Mouse (Mus musculus) heart, embryonic 13.5 days (tissue): ENCODE results near the gene Ctnnbip1. TPM values are rescaled to one million over a fixed set of nuclear protein-coding genes. Genes with fewer than 3 reads are reported as not detected.

ENCODE experiments used
- ATAC-seq: fragments of 200-750 bp; cut with Nextera tagmentation; 2 replicates; pipeline ENCODE4 v1.8.0; 2017; ENCODE audit warnings: moderate TSS enrichment; ENCODE audit not compliant: insufficient number of reproducible peaks, low FRiP score, low TSS enrichment; ENCODE audit errors: extremely low read depth
- H3K27ac ChIP-seq: fragments of 300-500 bp; sonication (generic); replicated peaks from 2 replicates; pipeline ENCODE4 v1.5.1; 2015; ENCODE audit warnings: moderate library complexity, mild to moderate bottlenecking, inconsistent platforms
- H3K27me3 ChIP-seq: fragments of 300-500 bp; sonication (generic); replicated peaks from 2 replicates; pipeline ENCODE4 v1.6.1; 2015; ENCODE audit warnings: mild to moderate bottlenecking, inconsistent platforms
- H3K36me3 ChIP-seq: fragments of 300-500 bp; sonication (generic); 2 replicates; pipeline ENCODE4 v1.6.1; 2015; ENCODE audit warnings: mild to moderate bottlenecking, inconsistent platforms
- H3K4me1 ChIP-seq: fragments of 300-500 bp; sonication (generic); 2 replicates; pipeline ENCODE4 v1.6.1; 2015; ENCODE audit warnings: inconsistent platforms
- H3K4me2 ChIP-seq: fragments of 300-500 bp; sonication (generic); 2 replicates; pipeline ENCODE4 v1.6.1; 2015; ENCODE audit warnings: inconsistent platforms, mild to moderate bottlenecking, moderate library complexity
- H3K4me3 ChIP-seq: fragments of 300-500 bp; sonication (generic); 2 replicates; pipeline ENCODE4 v1.5.1; 2015; ENCODE audit warnings: moderate library complexity, mild to moderate bottlenecking, inconsistent platforms
- H3K9ac ChIP-seq: fragments of 300-500 bp; sonication (generic); 2 replicates; pipeline ENCODE4 v1.6.1; 2015; ENCODE audit warnings: inconsistent platforms, mild to moderate bottlenecking, moderate library complexity
- H3K9me3 ChIP-seq: fragments of 300-500 bp; sonication (generic); 2 replicates; pipeline ENCODE4 v1.6.1; 2016; ENCODE audit warnings: inconsistent platforms
- WGBS: fragments of 180-500 bp; shearing (Covaris S2); methylation state at CpG from one replicate; pipeline ENCODE4 v1.1.7; 2015; ENCODE audit warnings: mixed read lengths; 5-methylcytosine and 5-hydroxymethylcytosine counted together
- polyA plus RNA-seq: library from polyadenylated mRNA; unstranded; fragments of >200 nt; fragmentation: Nextera tagmentation; extraction: Ambion mirVana; gene quantifications from 2 replicates; pipeline ENCODE4 v1.2.1, GENCODE M21; 2015

The Ctnnbip1 gene
- polyA plus RNA-seq, 1 experiment from 2014 or later: 33.4 TPM

DNA sequence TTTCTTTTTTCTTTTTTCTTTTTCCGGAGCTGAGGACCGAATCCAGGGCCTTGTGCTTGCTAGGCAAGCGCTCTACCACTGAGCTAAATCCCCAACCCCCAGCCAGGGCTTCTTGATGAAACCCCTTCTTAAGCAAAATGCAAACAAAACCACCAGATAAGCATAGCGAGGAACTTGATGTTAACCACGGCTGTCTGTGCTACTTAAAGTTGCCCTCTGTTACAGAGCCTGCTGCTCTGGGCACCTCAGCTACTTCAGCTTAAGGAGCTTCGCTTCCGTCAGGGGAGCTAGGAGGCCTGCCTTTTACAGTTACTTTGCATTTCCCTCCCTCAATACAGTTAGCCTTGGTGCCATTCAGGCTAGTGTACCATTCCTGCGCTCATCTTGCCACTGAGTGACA is 19.1 kb upstream of the Ctnnbip1 start:
- no peak for ATAC-seq
- Histone ChIP-seq H3K9me3 (no peaks in the 10 kb centered on the region), H3K36me3 (peaks cover 85% of the 10 kb centered on the region), H3K4me2 (no peak overlapping the region), H3K4me3 (no peak overlapping the region), H3K4me1 (no peaks in the 10 kb centered on the region), H3K9ac (no peak overlapping the region), H3K27ac (no peak overlapping the region), H3K27me3 (no peaks in the 10 kb centered on the region)
- WGBS: 75% methylated on average over 8 of the region's 8 CpGs

DNA sequence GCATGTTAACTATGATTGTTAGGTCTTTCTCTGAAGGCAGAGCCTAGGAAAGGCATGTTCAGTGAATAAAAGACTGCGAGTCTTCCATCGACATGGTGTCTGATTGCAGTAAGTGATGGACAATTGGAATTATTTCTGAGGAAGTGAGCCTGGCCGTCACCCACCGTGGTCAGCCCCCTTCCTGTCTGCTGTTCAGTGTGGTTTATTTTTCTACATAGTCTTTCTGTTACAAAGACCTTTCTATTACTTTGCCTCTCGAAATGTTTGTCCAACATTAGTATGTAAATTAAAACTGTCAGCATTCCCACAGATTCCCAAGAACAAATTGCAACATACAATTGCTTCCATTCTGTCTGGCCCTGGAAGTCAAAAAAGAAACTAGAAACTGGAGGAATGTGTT is 18.2 kb upstream of the Ctnnbip1 start:
- H3K4me2 ChIP-seq: no peak overlapping the region
- no peak overlapping the region for H3K4me3 ChIP-seq
- H3K27me3 ChIP-seq: no peaks in the 10 kb centered on the region
- 78% methylated on average over 5 of the region's 5 CpGs for WGBS
- no peak overlapping the region for H3K27ac ChIP-seq
- H3K4me1 ChIP-seq: no peaks in the 10 kb centered on the region
- no peaks in the 10 kb centered on the region for H3K9me3 ChIP-seq
- H3K9ac ChIP-seq: no peak overlapping the region
- H3K36me3 ChIP-seq: peaks cover 76% of the 10 kb centered on the region
- ATAC-seq: no peak

DNA sequence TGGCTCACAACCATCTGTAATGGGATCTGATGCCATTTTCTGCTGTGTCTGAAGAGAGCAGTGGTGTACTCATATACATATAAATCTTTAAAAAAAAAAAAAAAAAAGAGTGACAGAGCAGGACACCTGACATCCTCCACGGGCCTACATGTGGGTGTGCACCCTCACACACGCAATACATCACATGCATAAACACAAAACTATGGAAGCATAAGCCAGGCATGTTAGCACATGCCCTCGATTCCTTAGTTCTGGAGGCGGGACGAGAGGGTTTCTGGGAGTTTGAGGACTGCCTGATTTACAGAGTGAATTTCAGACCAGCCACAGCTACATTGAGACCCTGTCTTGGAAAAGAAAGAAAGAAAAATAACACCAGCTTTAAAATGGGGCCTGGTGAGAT is 13.7 kb upstream of the Ctnnbip1 start:
- Histone ChIP-seq H3K27me3 (no peaks in the 10 kb centered on the region), H3K27ac (no peak overlapping the region), H3K9ac (no peak overlapping the region), H3K4me3 (no peak overlapping the region), H3K4me1 (no peaks in the 10 kb centered on the region), H3K36me3 (peaks cover 36% of the 10 kb centered on the region), H3K9me3 (no peaks in the 10 kb centered on the region), H3K4me2 (no peak overlapping the region)
- no peak for ATAC-seq
- WGBS: 81% methylated on average over 5 of the region's 5 CpGs

DNA sequence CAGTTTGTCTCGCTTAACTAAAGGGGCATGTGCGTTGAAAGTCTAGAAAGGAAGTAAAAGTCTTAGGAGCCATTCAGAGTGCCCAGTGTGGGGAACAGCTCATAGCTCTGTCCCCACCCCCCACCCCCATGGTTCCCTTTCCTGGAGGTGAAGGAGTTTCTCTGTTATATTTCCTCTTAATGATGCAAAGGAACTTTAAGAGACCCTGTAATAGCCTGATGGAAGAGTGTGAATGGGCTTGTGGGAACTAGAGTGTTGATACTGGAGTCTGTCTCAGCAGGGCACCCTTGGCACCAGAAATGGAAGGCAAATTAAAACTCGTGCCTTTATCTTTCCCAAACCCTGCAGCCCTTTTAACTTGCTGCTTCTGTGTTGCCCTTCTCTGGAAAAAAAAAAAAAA is 13.2 kb upstream of the Ctnnbip1 start:
- Histone ChIP-seq H3K27me3 (no peaks in the 10 kb centered on the region), H3K4me3 (no peak overlapping the region), H3K4me1 (no peaks in the 10 kb centered on the region), H3K27ac (no peak overlapping the region), H3K36me3 (peaks cover 31% of the 10 kb centered on the region), H3K4me2 (no peak overlapping the region), H3K9ac (no peak overlapping the region), H3K9me3 (no peaks in the 10 kb centered on the region)
- WGBS: 31% methylated on average over 3 of the region's 3 CpGs
- ATAC-seq: no peak

DNA sequence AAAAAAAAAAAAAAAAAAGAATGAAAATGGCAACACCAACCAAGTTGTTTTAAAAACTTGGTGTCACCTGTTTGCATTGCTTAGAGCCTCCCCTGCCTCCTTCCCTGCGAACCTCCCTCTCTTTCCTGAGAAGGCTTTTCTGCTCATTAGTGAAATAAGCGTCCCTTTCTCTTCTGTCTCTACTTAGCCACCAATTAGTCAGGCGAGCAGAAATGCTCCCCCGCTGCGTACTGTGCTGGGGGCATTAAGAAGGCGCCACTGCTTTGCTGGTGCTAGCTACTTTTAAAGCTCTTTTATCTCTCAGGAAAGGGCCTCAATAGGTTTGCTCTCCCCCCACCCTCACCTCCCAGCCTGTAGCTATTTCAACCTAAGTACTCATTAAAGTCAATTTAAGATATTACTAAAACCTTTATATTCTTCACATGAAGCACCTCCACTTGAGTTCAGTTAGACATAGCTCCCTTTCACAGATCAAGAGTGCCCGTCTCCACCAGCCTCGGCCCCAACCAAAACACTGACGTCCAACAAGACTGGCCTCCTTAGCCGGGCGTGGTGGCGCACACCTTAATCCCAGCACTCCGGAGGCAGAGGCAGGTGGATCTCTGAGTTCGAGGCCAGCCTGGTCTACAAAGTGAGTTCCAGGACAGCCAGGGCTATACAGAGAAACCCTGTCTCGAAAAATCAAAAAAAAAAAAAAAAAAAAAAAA is 12.6 kb upstream of the Ctnnbip1 start:
- Histone ChIP-seq H3K36me3 (peaks cover 26% of the 10 kb centered on the region), H3K27me3 (no peaks in the 10 kb centered on the region), H3K4me2 (no peak overlapping the region), H3K9me3 (no peaks in the 10 kb centered on the region), H3K27ac (no peak overlapping the region), H3K9ac (no peak overlapping the region), H3K4me1 (no peaks in the 10 kb centered on the region), H3K4me3 (no peak overlapping the region)
- WGBS: 60% methylated on average over 14 of the region's 15 CpGs
- no peak for ATAC-seq

DNA sequence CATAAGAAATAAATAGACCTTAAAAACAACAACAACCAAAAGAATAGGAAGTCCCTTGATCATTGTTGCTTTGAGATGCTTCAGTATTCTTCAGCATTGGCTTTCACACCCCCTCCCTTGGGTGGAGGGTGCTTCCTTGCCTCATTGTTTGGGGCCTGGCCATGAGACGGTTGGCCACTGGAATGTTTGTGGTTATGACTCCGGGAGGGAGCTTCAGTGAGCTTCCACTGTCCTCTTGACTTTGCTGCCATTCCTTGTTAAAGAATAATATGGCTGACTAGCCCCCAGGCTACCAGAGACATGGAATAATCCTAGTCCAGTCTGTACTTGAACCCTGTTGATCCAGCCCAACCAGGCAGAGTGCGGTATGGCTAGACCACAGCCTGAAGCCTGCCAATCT is 11.1 kb upstream of the Ctnnbip1 start:
- no peak overlapping the region for H3K4me3 ChIP-seq
- no peaks in the 10 kb centered on the region for H3K9me3 ChIP-seq
- no peak overlapping the region for H3K4me2 ChIP-seq
- 0 out of 2 replicates have a peak, but pooled peaks cover 4% of the 10 kb centered on the region for H3K4me1 ChIP-seq
- H3K27me3 ChIP-seq: no peaks in the 10 kb centered on the region
- no peak overlapping the region for H3K27ac ChIP-seq
- peaks cover 11% of the 10 kb centered on the region for H3K36me3 ChIP-seq
- WGBS: 67% methylated on average over 3 of the region's 3 CpGs
- ATAC-seq: no peak
- no peak overlapping the region for H3K9ac ChIP-seq

DNA sequence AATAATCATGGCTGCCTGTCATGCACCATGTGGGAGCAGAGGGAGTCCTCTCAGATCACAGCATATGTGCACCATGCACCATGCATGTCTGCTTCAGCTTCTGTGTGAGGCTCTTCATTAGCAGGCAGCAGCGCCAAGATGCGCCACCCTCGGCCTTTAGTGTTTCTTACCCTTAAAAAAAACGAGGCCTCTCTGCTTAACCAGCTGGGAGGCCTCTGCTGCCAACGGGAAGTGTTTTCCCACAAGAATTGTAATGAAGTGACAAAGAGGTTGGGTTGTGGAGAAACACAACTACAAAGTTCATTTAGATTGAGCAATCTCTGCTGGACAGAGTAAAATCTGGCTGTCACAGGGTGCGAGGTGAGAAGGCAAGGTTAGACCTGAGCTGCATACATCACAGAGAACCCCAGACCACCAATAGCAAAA is 6.8 kb upstream of the Ctnnbip1 start:
- ATAC-seq: no peak
- 0 out of 2 replicates have a peak, but pooled peaks cover 4% of the 10 kb centered on the region for H3K4me1 ChIP-seq
- no peak overlapping the region for H3K27ac ChIP-seq
- H3K4me2 ChIP-seq: no peak overlapping the region
- WGBS: 49% methylated on average over 6 of the region's 6 CpGs
- no peak overlapping the region for H3K4me3 ChIP-seq
- H3K27me3 ChIP-seq: no peaks in the 10 kb centered on the region
- H3K36me3 ChIP-seq: no peaks in the 10 kb centered on the region
- no peak overlapping the region for H3K9ac ChIP-seq
- H3K9me3 ChIP-seq: no peaks in the 10 kb centered on the region

DNA sequence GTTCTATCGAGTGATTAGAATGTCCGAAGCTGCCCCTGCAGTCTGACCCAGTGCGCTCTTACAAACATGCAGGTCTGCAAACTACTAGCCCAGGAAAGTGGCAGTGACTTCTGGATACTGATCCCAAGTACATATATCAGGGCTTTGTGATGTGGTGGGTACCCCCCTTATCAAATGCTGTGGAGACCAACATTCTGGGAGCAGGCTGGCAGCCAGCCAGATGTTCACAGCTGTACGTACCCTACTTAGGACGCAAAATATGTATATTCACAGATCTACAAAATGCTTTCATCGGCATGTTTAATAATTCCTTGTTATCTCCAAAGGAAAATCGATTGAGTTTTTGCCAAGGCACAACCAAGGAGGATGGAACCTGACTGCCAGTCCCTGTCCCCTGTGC is 6.0 kb upstream of the Ctnnbip1 start:
- 68% methylated on average over 7 of the region's 7 CpGs for WGBS
- Histone ChIP-seq H3K4me2 (no peak overlapping the region), H3K4me3 (no peak overlapping the region), H3K9ac (no peak overlapping the region), H3K4me1 (0 out of 2 replicates have a peak, but pooled peaks cover 4% of the 10 kb centered on the region), H3K27ac (no peak overlapping the region), H3K36me3 (no peaks in the 10 kb centered on the region), H3K9me3 (no peaks in the 10 kb centered on the region), H3K27me3 (no peaks in the 10 kb centered on the region)
- no peak for ATAC-seq

DNA sequence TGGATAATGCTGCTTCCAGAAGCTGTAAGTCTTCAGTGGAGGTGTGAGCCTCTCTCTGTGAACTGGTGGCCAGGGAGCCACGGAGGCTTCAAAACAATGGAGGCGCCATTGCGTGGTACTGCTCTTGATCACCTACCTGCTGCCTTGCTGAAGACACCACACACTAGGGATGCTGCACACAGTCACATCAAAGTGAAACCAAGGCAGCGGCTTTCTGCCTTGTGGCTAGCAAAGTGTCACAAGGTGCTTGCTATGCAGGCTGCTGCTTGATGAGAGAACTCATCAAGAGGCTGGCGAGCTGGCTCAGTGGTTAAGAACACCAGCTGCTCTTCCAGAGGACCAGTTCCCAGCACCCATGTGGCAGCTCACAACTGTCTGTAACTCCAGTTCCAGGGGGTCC is 2.3 kb upstream of the Ctnnbip1 start:
- Histone ChIP-seq H3K4me2 (no peak overlapping the region), H3K9me3 (no peaks in the 10 kb centered on the region), H3K4me3 (no peak overlapping the region), H3K27me3 (no peaks in the 10 kb centered on the region), H3K36me3 (no peaks in the 10 kb centered on the region), H3K27ac (no peak overlapping the region), H3K4me1 (peaks cover 15% of the 10 kb centered on the region), H3K9ac (no peak overlapping the region)
- 91% methylated on average over 5 of the region's 5 CpGs for WGBS
- ATAC-seq: no peak

DNA sequence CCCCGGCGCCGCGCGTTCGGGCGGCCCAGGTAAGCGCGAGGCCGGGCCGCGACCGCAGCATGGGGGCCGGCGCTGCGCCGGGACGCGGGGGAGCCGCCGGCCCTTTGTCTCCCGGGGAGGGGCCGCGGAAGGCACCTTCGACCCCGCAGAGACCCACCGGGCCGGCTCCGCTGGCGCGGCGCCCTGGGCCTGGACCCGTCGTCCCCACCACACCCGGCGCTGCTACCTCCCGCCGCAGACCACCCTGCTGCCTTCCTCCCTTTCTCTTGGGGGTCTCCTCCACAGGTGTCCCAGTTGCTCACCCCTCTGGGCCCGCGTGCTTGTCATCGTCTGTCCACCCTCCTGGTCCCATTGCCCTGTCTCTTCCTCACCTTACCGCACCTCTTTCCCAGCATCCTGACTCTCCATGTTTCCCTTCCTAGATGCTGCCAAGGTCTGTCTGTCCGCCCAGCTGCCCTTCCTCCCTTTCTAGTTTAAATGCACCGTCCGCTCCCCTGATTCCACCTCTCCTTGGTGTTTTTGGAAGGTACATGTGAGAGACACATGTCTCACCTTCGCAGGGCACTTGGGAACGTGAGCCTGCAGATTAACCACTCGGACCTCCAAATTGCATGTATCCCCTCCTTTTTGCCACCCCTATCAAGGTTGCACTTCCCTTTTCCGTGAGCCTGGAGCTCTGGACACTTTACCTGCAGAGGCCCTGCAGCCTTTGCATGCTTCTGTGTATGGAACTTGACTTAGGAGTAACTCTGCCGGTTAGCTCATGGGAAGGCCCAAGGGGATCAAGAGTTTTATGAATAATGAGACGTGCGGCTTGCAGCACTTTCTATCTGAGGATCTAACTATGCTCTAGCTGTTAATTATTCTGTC is 550 bp downstream of the Ctnnbip1 start:
- H3K27me3 ChIP-seq: no peaks in the 10 kb centered on the region
- peak overlapping the region; percentile 70 for H3K27ac ChIP-seq
- no peaks in the 10 kb centered on the region for H3K36me3 ChIP-seq
- H3K4me3 ChIP-seq: peak overlapping the region; percentile 92
- no peak for ATAC-seq
- WGBS: 4% methylated on average over 47 of the region's 52 CpGs
- H3K4me2 ChIP-seq: peak overlapping the region; percentile 97
- H3K9me3 ChIP-seq: no peaks in the 10 kb centered on the region
- peaks cover 39% of the 10 kb centered on the region for H3K4me1 ChIP-seq
- peak overlapping the region; percentile 97 for H3K9ac ChIP-seq

DNA sequence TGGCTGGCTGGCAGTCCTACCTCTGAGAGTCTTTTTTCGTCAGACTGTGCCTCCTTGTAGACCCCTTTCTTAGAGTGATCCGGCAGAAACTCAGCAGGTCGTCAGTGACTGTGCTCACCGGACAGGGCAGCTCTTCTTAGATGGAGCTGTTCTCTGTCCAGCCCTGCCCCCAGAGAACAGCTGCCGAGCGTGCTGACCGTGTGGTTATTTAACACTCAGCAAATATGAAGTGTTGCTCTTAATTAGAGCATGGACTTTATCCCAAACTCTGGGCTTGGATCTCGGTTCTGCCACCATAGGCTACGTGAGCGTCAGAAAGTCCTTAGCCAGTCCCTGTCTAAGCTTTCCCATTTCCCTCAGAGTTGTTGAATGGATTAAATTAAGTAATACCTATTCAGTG is 3.2 kb downstream of the Ctnnbip1 start:
- no peaks in the 10 kb centered on the region for H3K27me3 ChIP-seq
- H3K4me1 ChIP-seq: peaks cover 65% of the 10 kb centered on the region
- H3K4me2 ChIP-seq: no peak overlapping the region
- ATAC-seq: no peak
- H3K36me3 ChIP-seq: no peaks in the 10 kb centered on the region
- H3K9me3 ChIP-seq: no peaks in the 10 kb centered on the region
- 64% methylated on average over 10 of the region's 10 CpGs for WGBS
- no peak overlapping the region for H3K27ac ChIP-seq
- no peak overlapping the region for H3K9ac ChIP-seq
- H3K4me3 ChIP-seq: no peak overlapping the region
